Mouse (Mus musculus) megakaryocyte-erythroid progenitor cell, adult 5-6 weeks (primary cell): Measurements from ENCODE around the gene B3gnt2. TPM values are rescaled to one million over a fixed set of nuclear protein-coding genes. Genes with fewer than 3 reads are reported as not detected.
A peak's percentile ranks its signal among the peaks of the same experiment; 100 is the strongest.

Experiments
- ATAC-seq: replicated peaks from 2 replicates; pipeline ENCODE4 v1.8.0; 2016; ENCODE audit warnings: mild to moderate bottlenecking, inconsistent platforms; ENCODE audit not compliant: severe bottlenecking, poor library complexity, low FRiP score, low TSS enrichment
- total RNA-seq, 2 experiments: library from RNA; stranded (forward) in 1 of 2; stranded (reverse) in 1 of 2; fragments of 200-1000, 215-1000 nt in 1 of 2; fragments of >200 nt in 1 of 2; fragmentation: Nextera tagmentation in 1 of 2; gene quantifications; 2 replicates each; pipeline ENCODE4 v1.2.3; 2014 to 2017

B3gnt2 gene
- total RNA-seq (2014; fragmentation: Nextera tagmentation) = 7.1 and 24.3 TPM in 2 replicates
- total RNA-seq (2017) = 21.1 and 22.0 TPM in 2 replicates

DNA sequence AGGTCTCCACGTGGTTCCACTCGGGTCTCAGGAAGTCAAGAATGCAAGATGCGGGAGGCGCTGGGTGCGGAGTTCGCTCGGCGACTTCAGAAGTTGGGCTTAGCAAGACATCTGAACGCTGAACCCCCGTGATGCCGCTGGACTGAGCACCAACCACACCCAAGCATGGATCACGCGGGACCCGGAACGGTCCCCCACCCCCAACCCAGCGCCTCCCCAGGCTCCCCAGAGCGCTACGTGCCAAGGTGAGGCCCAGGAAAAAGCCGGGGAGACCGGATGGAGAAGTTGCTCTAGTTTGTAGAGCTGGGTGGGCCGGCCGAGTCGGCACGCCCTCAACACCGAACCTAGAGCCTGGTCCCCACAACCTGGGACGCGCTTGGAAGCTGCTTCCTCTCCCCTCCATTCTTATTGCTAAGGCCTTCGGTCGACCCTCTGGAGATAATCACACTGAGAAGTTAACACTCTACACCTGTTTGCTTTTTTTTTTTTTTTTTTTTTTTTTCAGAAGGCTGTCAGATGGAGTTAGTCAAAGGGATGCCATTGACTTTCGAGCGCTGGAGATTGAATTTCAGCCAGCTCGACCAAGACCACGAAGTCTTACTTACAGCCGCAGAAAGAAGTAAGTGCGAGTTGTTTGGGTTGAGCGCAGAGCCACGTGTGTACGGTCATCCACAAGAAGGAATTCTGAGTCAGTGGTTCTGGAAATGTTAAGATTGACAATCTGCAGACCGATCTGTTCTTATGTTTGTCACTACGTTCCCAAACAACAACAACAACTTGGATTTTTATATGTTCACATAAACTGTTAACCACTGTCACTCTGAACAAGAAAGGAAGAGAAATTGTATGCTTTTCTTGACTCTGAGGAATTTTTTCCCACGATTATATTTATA is at the start of gene B3gnt2:
TSS of gene B3gnt2 (minus strand) at position 627 of the 893 bp plus-strand sequence.
- peak; percentile 32 for ATAC-seq

GRCm38 (mm10) chr11:22906453-22906865 is 45.7 kb upstream of the B3gnt2 start:
- ATAC-seq = peak; percentile 78

DNA sequence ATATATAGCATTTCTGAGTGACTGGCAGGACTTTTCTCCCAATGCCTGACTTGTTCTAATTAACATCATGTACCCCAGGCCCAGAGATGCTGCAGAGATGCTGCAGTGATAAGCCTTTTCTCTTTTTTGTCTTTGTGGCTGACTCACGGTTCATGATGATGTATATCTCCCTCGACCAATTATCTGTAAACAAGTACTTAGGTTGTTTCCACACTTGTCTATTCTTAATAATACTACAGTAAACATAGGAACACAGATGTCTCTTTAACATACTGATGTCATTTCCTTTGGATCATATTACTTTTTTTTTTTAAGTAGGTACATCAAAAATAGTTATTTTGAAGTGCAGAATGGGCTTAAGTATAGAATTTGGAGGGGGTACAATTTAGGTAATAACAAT is 42.2 kb upstream of the B3gnt2 start:
- no peak for ATAC-seq

GRCm38 (mm10) chr11:22900041-22900440 is 39.3 kb upstream of the B3gnt2 start:
- ATAC-seq = no peak

- no peak for ATAC-seq
These were observed 36.9 kb upstream of the B3gnt2 start for GRCm38 (mm10) chr11:22897642-22898041.

GRCm38 (mm10) chr11:22897127-22897526 is 36.4 kb upstream of the B3gnt2 start:
- no peak for ATAC-seq

DNA sequence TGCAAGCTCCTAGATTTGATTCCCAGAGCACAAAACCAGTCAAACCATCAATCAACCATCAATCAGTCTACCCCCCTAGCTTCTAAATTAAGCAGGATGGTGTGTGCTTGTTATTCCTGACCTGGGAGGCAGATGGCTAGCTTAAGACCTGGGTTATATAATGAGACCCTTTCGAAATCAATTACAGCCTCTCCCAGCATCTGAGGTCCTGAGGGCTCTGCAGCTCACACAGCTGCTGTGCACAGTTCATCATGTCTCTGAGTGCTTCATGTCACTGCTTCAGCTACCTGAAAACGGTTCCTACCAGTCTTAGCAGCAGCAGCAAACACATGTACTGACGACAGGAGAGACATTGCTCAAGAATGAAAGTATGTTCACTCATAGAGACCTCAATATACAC is 32.3 kb upstream of the B3gnt2 start:
- no peak for ATAC-seq

DNA sequence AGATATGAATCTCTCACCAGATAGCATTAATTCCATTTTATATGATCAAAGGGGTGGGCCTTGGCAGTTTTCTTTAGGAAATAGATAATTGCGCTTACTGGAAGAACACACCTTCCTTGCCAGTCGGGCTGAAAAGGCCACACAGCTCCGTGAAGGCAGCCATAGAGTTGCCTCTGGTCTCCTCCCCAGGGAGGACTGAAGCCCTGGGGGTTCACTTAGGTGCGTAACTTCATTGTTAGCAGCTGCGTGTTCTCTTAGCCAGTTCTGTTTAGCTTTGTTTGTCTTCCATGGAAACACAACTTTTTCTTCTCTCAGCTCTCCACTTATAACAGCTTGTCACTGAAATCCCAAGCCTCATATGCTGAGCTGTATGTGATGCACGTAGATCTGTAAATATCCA is 31.7 kb upstream of the B3gnt2 start:
- no peak for ATAC-seq

DNA sequence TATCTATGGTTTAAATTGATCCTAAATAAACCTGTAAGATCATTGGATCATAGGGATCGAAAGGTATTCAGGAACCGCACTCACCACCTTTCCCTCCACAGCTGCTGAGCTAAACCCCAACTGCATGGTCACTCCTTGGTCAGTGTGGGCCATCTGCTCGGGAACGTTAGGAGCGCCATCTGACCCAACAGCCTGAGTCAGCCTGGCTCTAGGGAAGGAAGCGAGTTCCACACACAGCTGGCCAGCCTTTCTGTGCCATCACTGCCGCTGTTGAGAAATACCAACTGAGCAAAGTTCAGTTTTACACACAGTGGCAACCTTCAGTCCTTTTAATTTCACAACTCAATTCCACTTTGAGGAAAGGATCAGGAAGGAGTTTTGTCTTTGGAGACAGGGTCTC is 31.1 kb upstream of the B3gnt2 start:
- no peak for ATAC-seq

- ATAC-seq = no peak
These were observed 30.5 kb upstream of the B3gnt2 start for GRCm38 (mm10) chr11:22891242-22891641.

DNA sequence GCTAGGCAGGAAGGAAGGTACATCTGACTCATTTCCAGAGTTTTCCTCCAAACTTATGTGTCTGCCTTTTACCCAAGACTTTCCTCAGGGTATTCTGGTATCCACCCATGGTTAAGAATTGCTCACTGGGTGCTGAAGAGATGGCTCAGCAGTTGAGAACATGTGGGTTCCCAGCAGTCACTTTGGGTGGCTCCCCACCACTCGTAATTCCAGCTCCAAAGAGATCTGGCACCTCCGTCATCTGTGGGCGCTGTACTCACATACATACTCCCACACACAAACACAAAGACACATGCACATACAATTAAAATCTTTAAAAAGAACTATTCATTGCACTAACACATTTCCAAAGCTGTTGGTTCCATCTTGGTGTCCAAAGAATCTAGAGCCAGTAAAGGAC is 28.5 kb upstream of the B3gnt2 start:
- no peak for ATAC-seq

GRCm38 (mm10) chr11:22886991-22887390 is 26.2 kb upstream of the B3gnt2 start:
- no peak for ATAC-seq

DNA sequence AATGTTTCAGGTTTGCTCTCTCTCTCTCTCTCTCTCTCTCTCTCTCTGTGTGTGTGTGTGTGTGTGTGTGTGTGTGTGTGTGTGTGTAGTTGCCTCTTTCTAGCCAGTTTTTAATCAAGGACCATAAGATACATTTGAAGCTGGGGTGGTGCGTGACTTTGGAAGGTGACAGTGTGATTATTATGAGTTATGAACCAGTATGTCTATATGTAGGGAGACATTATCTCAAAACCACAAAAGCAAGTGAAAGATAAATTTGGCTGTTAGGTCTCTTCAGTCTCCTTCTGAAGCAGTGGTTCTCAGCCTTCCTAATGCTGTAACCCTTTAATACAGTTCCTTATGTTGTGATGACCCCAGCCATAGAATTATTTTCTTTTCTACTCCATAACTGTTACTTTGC is 24.6 kb upstream of the B3gnt2 start:
- no peak for ATAC-seq

- no peak for ATAC-seq
These were observed 22.9 kb upstream of the B3gnt2 start for GRCm38 (mm10) chr11:22883676-22884075.

- no peak for ATAC-seq
These were observed 22.2 kb upstream of the B3gnt2 start for GRCm38 (mm10) chr11:22882926-22883325.

DNA sequence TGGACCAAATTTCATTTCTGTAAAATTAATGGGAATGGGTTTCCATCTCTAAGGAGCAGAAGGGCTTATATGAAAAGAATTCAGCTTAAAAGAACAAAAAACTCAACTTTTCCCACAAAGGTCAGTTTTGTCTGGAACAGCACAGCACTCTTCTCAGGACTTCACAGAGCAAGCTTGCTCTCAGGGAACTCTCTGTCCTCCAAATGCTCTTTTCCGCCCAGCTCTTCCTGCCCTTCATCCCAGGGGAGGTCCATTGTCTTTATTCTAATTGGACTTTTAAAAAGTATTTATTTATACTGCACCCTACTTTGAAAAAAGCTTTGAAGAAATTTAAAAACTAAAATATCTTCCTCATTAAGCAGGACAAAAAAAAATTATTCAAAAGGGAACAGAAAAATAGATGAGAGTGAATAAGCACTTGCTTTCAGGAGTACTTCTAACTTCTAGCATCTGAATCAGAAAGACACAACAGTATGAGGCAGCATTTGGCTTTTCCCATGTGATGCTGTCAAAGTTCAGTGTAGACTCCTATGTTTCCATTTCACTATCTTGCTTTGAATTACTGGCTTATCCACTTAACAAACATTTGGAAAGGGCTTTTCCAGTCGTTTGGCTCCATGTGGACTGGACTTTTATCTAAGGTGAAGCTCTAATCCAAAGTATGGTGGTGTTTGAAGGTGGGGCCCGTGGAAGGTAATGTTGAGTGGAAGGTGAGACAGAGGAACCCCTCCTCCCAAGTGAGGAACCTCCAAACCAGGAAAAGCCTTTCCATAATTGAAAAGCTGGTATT is 19.8 kb upstream of the B3gnt2 start:
- ATAC-seq = no peak

DNA sequence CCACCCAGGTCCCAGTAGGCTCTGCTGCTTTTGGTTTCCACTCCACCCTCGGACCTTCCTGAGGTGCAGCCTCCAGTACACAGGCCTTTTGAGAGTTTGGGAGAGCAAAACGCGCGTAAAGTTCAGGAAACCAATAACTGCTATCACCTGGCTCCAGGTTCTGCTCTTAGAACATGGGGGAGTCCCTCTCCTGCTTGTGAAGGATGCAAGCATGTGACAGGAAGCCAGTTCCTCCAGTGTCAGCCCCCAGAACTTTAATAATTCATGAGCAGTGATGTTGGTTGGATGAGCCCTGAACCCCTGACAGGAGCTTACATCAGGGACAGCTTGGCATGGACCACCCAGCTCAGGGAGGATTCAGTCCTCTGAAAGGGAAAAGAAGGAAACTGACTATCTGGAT is 18.9 kb upstream of the B3gnt2 start:
- ATAC-seq = no peak

DNA sequence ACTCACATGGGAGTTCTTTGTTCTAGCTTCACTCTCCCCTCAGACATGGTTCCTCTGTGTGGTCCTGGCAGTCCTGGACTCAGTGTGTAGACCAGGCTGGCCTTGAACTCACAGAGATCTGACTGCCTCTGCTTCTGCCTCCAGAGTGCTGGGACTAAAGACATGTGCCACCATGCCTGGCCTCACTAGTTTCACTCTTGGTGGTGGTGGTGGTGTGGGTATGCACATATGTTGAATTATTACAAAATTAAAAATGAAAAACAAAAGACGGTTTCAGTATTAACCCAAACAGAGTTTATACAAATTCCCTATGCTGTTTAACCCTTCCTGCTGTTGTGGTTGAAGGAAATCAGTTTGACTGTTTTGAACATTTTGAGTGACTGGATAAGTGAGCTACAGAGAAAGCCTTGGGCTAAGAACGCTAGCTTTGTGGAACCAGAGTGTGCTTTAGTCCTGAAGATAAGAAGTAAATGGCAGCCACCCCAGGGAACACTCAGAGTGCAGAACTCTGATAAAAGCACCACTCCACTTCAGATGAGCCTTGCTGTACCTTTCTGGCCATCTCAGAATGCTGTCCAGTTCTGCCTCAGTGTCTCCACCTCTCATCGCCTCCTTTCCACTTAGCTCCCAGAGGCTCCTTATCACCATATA is 16.0 kb upstream of the B3gnt2 start:
- peak; percentile 95 for ATAC-seq

DNA sequence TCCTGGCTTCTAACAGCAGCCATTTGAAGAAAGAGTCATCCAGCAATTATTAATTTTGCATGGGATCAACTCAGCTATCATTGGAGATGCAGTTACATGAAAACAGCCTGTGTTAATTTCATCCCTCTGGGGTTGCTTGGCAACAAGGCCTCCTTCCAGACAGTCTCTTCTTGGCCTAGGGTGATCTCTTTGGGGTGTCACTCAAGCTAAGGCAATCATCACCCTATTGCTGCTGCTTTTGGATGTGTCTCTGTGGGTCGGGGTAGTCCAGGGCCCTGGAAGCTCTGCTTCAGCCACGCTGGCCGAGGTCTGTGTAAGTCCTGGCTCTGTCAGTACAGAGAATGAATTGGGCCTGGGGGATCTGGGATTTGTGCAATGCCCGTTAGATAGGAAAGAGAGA is 14.5 kb upstream of the B3gnt2 start:
- ATAC-seq = no peak

- ATAC-seq = no peak
These were observed 14.0 kb upstream of the B3gnt2 start for GRCm38 (mm10) chr11:22874747-22875146.
